Comparison of ENCODE assay signal across 9 mouse cellular contexts in the genomic region with DNA sequence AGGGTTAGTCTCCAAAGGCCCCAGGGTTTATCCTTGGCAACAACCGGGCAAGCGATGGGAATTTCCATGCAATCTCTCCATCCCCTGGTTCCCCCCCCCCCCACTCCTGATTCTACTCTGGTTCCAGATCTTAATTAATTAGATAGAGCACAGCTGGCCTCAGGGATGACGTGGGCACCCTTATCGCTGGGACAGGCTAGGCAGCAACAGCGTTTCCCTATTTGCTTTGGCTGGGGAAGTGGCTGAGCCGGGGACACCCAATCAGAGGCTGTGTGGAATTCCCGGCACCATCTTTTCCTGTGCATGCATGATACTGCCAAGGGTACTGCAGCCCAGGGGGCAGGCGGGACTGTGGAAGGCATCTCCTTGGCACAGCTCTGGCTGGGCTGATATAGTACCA. TPM values are rescaled to one million over a fixed set of nuclear protein-coding genes. Genes with fewer than 3 reads are reported as not detected.
A peak's percentile ranks its signal among the peaks of the same experiment; 100 is the strongest.
DNase-seq lines count a peak whose midpoint lies in the region; ATAC-seq and TF ChIP-seq lines count a peak whose summit lies in the region.
"Had no signal": no experiment of that assay in that cellular context is flagged by ENCODE, and none has a peak within 500 bp of the region (broad histone marks: within the 10 kb centered on the region; RNA-seq: fewer than 3 reads in every experiment).

No protein-coding gene starts in this region.

- peaks cover 26% of the 10 kb centered on the region; the same call in 1 of the 2 replicates for H3K36me3 ChIP-seq in lung, embryonic 14.5 days (ENCODE audit: insufficient read depth)
- H3K36me3 ChIP-seq in heart, embryonic 15.5 days: no peaks in the 10 kb centered on the region; the same call in 1 of the 2 replicates
- H3K36me3 ChIP-seq: liver, embryonic 15.5 days had no signal

- no peak overlapping the region for H3K9ac ChIP-seq in lung, embryonic 14.5 days
- no peak overlapping the region for H3K9ac ChIP-seq in heart, embryonic 15.5 days
- H3K9ac ChIP-seq: liver, embryonic 15.5 days had no signal

- 66% methylated on average over 8 of the region's 8 CpGs for WGBS in lung, embryonic 14.5 days
- WGBS in lung, adult 2 months: 64% methylated on average over 8 of the region's 8 CpGs
- WGBS in heart, embryonic 15.5 days: 62% methylated on average over 8 of the region's 8 CpGs

- H3K4me3 ChIP-seq in lung, embryonic 14.5 days (ENCODE audit: low read depth, low read length): no peak overlapping the region
- H3K4me3 ChIP-seq in lung, adult 2 months (replicated peaks; ENCODE audit: extremely low read depth, low read depth, low read length): no peak overlapping the region
- H3K4me3 ChIP-seq in heart, embryonic 15.5 days: no peak overlapping the region
- H3K4me3 ChIP-seq: liver, embryonic 15.5 days had no signal

- peak; percentile 21; the same call in 1 of the 2 replicates for TF ChIP-seq CTCF in lung, embryonic 14.5 days (IDR thresholded peaks at IDR 0.05; ENCODE audit: low read depth)
- TF ChIP-seq CTCF in lung, adult 2 months (IDR thresholded peaks at IDR 0.05; ENCODE audit: insufficient read depth, low read length): no peak

- no peak overlapping the region; the same call in 1 of the 2 replicates for H3K4me2 ChIP-seq in lung, embryonic 14.5 days
- peak overlapping the region; percentile 95; the same call in 1 of the 2 replicates for H3K4me2 ChIP-seq in heart, embryonic 15.5 days
- H3K4me2 ChIP-seq: liver, embryonic 15.5 days had no signal

- H3K4me1 ChIP-seq in lung, embryonic 14.5 days (ENCODE audit: insufficient read depth): 0 out of 2 replicates have a peak, but pooled peaks cover 3% of the 10 kb centered on the region
- no peaks in the 10 kb centered on the region for H3K4me1 ChIP-seq in lung, adult 2 months (ENCODE audit: control insufficient read depth, insufficient read depth, low read length)
- H3K4me1 ChIP-seq in heart, embryonic 15.5 days (replicated peaks): peaks cover 34% of the 10 kb centered on the region

- ATAC-seq in lung, embryonic 14.5 days (ENCODE audit: insufficient read depth): no peak
- peak; percentile 67 for ATAC-seq in heart, embryonic 15.5 days (replicated peaks; ENCODE audit: insufficient number of reproducible peaks, insufficient read depth, low FRiP score, low read depth)

- no peaks in the 10 kb centered on the region for H3K27me3 ChIP-seq in lung, embryonic 14.5 days (ENCODE audit: insufficient read depth, low read length)
- H3K27me3 ChIP-seq in heart, embryonic 15.5 days: no peaks in the 10 kb centered on the region

- no peak overlapping the region for H3K27ac ChIP-seq in lung, embryonic 14.5 days (ENCODE audit: low read depth)
- H3K27ac ChIP-seq in heart, embryonic 15.5 days: no peak overlapping the region
- H3K27ac ChIP-seq: liver, embryonic 15.5 days had no signal

- H3K9me3 ChIP-seq in lung, embryonic 14.5 days (ENCODE audit: low read depth, low read length): no peaks in the 10 kb centered on the region
- H3K9me3 ChIP-seq in heart, embryonic 15.5 days (replicated peaks): no peaks in the 10 kb centered on the region
- H3K9me3 ChIP-seq: liver, embryonic 15.5 days had no signal

- no peak for TF ChIP-seq POLR2A in lung, adult 2 months (IDR thresholded peaks at IDR 0.05; ENCODE audit: borderline replicate concordance, extremely low read depth, low read depth, low read length)

- peak; percentile 27 to 39 for DNase-seq in adrenal gland, postnatal 36 days
- DNase-seq in adrenal gland, postnatal 25 days: no peak
- no peak for DNase-seq in lung, embryonic 14.5 days
- DNase-seq in lung, adult 2 months: no peak
- DNase-seq in kidney, postnatal 25 days: peak; percentile 62 to 79
- DNase-seq in right cerebral cortex, postnatal 4 days: no peak
- DNase-seq in T-cell, adult 2 months (ENCODE audit: low spot score): no peak

RNA-seq across cellular contexts. Expression of gene Bok, which starts 2.7 kb away (rescaled TPM):
- total RNA-seq in adrenal gland, postnatal 36 days (2021): 10 to 100 TPM; 10.9 to 13.1 TPM
- total RNA-seq in adrenal gland, postnatal 25 days (2021): 10.9 and 12.6 TPM in 2 replicates
- 81.4 and 90.1 TPM in 2 replicates for polyA plus RNA-seq in lung, embryonic 14.5 days (2014; fragmentation: Nextera tagmentation; extraction: Ambion mirVana)
- 32.5 and 41.7 TPM in 2 replicates for polyA plus RNA-seq in lung, adult 2 months (2012; rRNA removed)
- polyA plus RNA-seq in heart, embryonic 15.5 days (2015; fragmentation: Nextera tagmentation; extraction: Ambion mirVana): 38.2 and 51.3 TPM in 2 replicates

RNA-seq across cellular contexts. Expression of gene Stk25, which starts 29.7 kb away (rescaled TPM):
- 100 to 1,000 TPM; 127 to 129 TPM for total RNA-seq in adrenal gland, postnatal 36 days (2021)
- 98.3 and 156 TPM in 2 replicates for total RNA-seq in adrenal gland, postnatal 25 days (2021)
- 180 and 181 TPM in 2 replicates for polyA plus RNA-seq in lung, embryonic 14.5 days (2014; fragmentation: Nextera tagmentation; extraction: Ambion mirVana)
- 88.6 and 141 TPM in 2 replicates for polyA plus RNA-seq in lung, adult 2 months (2012; rRNA removed)
- polyA plus RNA-seq in heart, embryonic 15.5 days (2015; fragmentation: Nextera tagmentation; extraction: Ambion mirVana): 124 and 153 TPM in 2 replicates

Comparison
In these comparisons a context has a peak if more than half of its experiments do, and no peak if none do; other contexts are left out.
1. DNase-seq: peak in adrenal gland, postnatal 36 days (2 of 2) and kidney, postnatal 25 days (2 of 2); none in adrenal gland, postnatal 25 days (single experiment), lung, embryonic 14.5 days (single experiment), lung, adult 2 months (single experiment), right cerebral cortex, postnatal 4 days (single experiment) and T-cell, adult 2 months (single experiment).